Mouse (Mus musculus): ENCODE measurements around the gene Rere.
A peak's percentile ranks its signal among the peaks of the same experiment; 100 is the strongest.

Rere gene

DNA sequence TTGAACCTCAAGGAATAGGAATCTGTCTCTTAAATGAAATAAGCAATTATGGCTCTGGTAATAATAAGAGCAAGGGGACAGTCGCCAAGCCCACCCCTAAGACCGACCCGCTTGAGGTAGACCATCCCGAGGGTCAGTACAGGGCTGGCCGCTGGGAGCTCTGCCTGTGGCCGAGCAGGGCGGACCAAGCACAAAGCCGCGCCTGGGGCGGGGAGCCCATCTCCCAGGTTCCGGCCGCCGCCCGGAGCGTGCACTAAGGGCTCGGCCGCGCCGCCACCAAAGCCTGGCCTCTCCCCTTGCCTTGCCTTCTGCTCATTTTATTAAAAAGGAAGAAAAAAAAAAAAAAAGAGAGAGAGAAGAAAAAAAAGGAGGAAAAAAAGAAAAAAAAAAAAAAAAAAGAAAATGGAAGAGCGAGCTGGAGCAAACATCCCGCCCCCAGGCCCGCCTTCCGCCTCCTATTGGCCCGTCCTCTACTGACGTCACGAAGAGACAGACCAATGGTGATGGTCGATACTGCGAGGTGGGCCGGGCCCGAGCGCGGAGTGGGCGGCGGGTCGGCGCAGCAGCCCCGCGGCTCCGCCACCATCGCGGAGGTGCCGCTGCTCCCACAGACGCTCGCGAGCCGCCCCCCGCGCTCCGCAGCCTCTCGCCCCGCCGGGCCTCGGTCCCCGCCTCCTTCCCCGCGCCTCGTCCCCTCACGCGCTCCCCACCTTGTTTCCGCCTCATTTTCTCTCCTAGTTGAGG lies at the start of gene Rere:
Gene Rere (plus strand): TSS at position 629 of the 744 bp plus-strand sequence.
- DNase-seq (ENCODE audit: low read depth, low spot score), result peak; percentile 98

DNA sequence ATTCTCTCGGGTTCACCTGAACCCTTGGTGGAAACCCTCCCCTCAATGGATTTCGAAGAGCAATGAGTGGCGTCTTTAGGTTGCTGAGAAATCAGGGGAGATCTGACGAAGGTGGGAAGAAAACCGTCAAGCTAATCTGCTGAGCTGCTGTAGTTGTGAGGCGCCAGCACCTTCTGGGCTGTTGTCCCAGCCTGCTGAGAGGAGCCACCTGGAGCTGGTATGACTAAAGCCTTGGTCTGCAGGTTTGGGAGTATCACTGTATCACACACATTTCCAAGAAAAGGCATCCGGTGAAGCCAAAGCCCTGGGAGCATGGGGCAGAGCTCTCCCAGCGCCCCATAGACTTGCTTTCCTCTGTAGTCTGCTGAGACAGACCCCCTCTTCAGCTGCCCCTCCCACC lies 49.6 kb upstream of the Rere start:
- DNase-seq (ENCODE audit: low read depth, low spot score), result no peak

DNA sequence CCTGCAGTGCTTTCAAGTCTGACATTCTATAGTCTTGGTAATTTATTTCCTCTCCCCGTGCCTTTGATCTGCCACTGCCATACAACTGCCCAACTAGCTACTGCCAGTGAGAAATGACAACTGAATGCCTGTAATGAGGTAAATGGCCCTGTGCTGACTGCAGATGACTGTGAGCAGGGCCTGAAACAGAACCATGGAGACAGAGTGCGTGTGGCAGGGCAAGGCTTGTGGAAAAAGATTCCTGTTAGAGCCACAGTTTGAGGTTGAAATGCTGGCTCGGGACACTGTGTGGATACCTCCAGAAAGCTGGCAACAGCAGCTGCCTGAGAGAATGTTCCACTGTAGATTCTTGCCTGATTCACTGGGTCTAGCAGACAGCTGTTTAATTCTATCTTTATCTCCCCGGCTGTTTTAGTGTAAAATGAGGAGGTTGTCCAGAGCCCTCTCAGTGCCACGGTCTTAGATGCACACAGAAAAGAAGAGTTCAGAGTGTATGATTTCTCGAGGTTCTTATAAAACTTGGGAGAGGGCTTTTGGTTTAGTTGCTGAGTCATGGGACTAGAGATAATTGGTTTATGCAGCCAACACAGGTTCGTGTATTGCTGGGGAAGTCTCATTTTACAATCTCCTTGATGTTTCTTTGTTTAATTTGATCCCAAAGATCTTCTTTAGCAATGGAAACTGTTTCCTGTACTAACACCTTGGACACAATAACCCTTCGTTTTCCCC lies 46.7 kb upstream of the Rere start:
- no peak for DNase-seq (ENCODE audit: low read depth, low spot score)

DNA sequence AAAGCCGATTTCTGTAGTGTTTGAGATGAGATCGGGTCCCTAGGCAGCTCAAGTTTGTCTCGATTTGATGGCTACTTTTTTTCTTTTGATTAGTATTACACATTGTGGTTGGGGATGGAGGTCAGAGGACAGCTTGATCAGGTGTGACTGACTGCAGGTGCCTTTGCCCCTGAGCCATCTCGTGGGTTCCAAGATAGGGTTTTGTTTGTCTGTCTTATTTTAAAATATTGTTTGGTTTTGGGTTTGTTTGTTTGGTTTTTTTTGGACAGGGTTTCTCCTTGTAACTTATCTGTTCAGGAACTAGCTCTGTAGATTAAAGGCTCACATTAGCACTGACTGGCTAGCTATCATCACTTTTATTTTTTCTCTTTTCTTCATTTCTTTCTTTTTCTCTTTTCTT lies 45.9 kb upstream of the Rere start:
- DNase-seq (ENCODE audit: low read depth, low spot score), result no peak

DNA sequence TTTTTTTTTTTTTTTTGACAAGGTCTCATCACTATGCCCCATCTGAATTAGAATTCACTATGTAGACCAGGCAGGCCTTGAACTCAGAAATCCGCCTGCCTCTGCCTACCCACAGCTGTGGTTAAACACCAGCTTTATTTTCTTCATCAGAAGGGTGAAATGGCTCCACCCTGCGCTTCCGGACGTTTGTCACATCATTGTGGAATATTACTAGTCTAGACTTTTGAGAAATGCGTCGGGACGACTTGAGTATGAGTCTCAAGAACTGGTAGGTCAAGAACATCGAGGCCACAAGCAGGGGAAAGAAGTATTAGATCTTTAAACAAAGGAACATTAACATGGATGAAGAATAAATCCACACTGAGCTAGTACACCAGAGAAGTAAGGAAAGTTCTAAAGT lies 45.4 kb upstream of the Rere start:
- DNase-seq (ENCODE audit: low read depth, low spot score), result no peak

DNA sequence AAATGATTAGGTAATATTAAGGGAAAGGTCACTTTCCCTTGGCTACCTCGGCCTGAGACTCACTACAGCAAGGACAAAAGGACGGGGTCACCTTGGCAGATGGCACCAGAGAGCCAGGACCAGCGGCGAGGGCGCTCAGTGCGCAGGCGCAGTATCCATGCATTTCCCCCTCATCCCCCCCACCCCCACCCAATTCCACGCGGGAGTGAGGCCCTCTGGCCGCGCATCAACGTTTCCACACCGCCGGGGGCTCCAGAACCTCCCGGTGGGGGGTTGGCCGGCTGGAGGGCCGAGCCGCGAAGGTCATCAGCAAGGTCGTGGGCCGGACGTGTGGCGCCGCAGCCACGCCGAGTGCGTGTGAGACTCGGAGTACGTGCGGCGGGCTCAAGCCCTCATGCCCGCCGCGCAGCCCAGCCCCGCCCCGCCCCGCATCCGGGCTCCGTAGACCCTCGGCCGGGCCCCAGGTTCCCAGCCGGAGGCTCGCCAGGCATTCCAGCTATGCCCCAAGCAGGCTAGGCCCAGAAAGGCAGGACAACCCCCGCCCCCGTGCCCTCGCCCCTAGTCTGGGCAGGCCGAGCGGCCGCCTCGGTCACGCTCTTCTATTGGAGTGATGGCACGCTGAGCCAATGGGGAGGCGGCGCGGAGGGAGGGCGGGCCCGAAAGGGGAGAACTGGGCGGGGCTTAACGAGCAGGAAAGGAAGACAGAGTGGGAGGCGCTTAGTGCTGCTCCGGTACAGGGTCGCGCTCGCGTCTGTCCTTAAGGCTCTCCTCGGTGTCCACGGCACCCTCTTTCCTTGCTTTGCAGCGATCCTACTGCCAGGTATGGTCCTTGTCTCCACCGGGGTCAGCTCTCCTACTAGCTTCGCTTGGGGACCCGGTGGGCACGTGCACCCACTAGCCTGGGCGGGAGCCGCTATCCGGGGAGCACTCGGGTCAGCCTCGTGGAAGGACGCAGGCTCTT lies 44.6 kb upstream of the Rere start, which contains the start of gene Eno1:
Gene Eno1 (plus strand): TSS at position 201 of the 961 bp plus-strand sequence.
- peak; percentile 99 for DNase-seq (ENCODE audit: low read depth, low spot score)

DNA sequence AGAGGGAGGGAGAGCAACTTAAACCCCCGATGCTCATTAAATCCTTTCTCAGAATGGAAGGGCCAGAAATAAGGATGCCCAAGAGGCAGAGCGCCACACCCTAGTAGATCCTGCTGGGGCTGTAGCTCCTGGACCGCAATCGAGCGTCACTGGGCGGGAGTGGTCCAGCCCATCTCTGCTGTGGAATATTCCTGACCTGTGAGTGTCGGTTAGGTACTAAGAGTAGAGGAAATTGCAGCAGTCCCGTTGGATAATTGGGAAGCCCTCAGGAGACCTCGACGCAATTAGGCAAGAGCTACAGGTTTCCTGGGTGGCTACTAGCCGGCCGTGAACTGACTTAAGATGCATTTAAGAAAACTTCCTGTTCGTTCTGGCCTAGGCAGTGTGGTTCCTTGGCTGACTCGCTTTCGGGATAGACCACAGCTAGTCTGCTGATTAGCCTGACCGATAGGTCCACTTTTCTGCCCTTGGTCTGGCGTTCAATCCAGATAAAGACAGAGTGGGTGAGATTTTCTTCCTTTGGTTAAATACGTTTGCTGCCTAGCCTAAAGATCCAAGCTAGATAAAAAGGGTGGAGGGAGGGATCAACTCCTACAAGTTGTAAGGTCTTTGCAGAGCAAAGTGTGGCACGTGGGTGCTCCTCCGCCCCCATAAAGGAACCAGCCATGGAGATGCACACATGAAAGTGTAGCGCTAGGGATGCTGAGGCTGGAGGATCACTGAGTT lies 43.6 kb upstream of the Rere start:
- DNase-seq (ENCODE audit: low read depth, low spot score), result no peak

DNA sequence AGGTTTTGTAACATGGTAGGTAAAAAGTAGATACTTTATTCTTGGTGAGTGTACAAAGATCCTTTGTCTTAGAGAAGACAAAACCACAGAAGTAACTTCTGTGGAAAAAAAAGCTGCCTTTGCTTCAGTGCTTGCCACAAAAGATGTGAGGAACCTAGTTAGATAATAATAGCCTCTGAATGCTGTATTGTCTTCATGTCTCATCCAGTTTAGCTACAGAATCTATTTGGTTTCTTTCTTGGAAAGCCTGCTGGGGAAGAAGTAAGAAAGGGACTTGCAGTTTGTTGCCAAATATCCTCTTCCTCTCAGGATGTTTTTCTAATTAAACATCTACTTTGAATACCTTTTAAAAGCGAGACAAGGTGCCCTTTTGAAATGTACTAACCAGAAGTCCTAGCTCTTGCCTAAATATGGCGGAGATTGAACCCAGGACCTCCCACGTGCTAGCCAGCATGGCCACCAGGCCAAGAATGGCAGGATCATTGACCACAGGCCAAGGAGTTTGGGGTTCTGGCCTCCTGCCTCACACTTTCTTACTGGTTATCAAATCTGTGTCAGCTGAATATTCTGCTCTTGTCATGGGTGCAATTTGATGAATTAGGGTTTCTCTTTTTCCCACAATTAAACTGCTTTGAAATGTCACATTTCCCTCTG lies 42.9 kb upstream of the Rere start:
- DNase-seq (ENCODE audit: low read depth, low spot score), result no peak

DNA sequence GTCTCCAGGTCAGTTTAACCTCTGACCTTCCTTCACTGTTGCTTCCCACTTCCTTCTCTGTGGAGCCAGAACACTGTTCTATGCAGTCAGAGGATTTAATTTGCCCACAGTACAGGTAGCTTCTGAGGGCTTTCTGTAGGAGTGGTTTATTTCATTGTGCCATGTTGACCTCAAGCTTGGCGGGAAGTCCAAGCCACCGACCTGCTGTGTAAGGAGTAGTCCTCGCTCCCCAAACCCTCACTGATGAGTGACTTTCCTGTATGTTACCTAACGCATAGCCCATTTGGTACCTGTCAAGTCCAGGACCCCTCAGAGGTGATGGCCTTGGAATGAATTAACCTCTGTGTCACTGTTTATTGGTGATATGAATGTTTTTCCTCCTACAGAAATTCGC lies 42.4 kb upstream of the Rere start:
- DNase-seq (ENCODE audit: low read depth, low spot score), result no peak

DNA sequence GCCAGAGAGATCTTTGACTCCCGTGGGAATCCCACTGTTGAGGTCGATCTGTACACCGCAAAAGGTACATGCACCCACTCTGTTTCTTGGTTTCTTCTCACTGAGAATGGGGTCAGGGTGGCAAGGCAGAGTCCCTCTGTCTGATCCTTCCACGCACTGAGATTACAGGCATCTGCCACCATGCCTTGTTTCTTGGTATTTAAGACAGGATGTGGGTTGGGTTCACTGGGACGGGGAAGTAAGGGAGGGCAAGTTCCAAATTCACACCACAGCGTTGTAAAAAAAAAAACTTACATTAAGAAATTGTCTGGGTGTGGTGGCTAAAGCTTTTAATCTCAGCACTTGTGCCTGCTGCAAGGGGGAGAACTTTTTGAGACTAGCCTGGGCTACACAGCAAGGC lies 41.9 kb upstream of the Rere start:
- no peak for DNase-seq (ENCODE audit: low read depth, low spot score)

DNA sequence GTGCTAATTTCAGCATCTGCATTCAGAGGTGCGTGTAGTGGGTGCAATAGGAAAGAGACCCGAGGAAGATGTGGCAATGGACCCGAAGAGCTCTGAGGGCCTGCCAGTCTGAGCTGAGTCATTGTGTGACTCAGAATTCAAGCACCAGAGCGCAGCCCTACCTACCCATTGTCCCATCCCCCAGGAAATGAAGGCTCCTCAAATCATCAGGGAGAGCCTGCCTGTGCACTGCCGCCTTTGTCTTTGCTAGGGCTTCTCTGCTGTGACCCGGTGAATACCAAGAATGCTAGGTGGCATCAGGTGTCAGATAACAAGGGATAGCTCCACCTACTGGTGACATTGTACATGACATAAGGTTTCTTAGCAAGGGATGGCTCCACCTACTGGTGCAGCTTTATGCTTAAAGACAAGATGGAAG lies 41.5 kb upstream of the Rere start:
- DNase-seq (ENCODE audit: low read depth, low spot score), result peak; percentile 97

DNA sequence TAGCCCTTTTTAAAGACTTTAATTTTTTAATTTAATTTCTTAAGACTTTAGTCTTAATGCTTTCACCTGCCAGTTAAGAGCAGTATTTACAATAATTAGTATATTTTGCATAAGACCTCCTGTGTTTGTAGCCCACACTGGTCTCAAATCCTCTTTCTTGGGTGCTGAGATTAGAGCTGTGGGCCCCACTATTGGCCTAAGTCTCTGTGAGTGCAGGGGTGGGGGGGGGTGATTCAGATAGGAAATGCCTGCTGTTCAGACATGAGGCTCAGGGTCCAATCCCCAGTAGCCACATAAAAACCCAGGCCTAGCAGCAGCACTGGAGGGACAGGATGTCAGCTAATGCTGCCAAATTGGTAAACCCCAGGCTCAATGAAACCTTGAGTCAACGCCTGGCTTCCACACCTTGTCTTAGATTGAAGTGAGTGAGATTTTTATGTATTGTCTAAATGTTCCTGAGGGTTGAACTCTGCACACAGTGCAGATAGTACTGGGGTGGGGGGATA lies 41.0 kb upstream of the Rere start:
- DNase-seq (ENCODE audit: low read depth, low spot score), result no peak

DNA sequence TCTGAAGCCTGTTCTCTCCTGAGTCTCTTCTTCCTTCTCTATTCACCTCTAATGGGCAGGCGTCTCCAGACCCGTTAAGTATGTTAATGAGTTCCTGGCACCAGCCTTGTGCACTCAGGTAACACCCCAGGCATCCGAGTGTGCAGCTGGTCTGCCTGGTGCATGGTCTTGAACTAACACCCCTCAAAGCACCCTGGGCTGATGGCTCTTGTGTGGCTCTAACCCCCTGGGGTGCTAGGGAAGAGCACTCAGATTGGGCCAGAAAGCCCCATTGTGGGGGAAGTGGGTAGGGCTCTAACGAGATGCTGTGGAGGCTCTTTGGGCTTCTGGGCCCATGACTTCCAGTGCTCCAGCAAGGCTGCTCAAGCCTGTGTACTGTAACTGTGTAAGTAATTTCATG lies 39.7 kb upstream of the Rere start:
- DNase-seq (ENCODE audit: low read depth, low spot score), result no peak

DNA sequence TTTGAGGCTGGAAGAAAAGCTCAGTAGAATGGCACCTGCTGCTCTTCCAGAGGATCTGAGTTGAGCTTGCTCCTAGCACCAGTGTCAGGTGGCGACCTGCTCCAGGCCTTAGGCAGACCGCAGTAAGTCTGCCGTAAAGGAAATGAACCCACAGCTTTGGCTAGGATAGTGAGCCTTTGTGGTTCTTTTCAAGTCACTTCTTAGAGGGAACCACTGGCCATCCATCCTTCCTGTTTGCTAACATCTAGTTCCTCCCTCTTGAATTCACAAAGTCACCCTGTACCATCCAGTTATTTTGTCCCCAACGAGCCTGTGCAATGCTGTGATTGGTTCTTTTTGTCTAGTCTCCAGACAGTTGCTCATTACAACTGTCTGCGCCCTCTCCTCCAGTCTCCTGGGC lies 38.7 kb upstream of the Rere start:
- no peak for DNase-seq (ENCODE audit: low read depth, low spot score)

DNA sequence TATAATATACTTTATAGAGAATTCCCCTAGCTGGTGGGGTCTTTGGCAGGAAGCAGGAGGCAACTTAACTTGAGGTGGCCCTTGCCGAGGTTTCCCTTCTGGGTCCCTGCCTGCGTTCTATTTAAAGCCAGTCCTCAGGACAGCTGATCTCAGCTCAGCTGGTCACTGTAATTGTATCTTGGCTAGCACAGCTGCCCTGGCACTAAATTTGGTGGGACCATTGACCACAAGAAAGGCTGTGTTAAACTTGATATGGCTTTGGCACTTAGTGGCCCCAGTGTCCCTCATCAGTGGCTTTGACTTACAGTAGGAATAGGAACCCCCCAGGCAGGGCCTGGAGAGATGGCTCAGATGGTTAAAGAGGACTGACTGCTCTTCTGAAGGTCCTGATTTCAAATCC lies 35.6 kb upstream of the Rere start:
- DNase-seq (ENCODE audit: low read depth, low spot score), result no peak

DNA sequence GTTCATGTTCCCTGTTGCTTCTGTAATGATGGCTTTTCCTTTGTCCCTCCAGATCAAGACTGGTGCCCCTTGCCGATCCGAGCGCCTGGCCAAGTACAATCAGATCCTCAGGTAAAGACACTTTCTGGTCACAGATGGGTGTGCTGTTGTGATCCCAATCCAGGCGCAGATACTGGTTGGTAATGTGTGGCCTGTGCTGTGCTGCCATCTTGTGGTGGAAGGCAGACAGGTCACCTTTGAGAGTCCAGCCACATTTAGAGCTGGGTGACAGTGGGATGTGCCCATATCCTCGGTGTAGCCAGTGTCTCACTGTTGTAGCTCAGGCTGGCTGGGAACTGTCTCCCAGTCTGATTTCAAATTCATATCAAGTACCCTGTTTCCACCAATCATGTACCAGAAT lies 33.4 kb upstream of the Rere start:
- no peak for DNase-seq (ENCODE audit: low read depth, low spot score)

DNA sequence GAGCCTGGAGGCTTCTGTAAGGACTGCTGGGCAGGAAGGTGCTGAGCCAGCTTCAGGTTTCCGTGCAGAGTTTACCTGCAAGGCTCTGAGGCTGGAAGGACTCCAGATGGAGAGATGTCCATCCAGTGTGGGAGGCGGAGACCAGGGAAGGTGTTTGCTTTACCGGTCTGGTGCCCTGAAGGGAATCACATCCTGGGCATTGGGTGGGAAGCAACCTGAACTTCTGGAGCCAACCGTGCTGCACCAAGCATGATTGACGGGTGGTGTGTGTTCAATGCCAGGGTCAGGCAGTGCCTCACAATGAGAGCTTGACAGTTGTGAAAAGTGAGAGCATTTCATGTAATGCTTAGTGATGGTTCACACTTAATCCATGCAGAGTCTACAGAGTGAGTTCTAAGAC lies 32.5 kb upstream of the Rere start:
- no peak for DNase-seq (ENCODE audit: low read depth, low spot score)

DNA sequence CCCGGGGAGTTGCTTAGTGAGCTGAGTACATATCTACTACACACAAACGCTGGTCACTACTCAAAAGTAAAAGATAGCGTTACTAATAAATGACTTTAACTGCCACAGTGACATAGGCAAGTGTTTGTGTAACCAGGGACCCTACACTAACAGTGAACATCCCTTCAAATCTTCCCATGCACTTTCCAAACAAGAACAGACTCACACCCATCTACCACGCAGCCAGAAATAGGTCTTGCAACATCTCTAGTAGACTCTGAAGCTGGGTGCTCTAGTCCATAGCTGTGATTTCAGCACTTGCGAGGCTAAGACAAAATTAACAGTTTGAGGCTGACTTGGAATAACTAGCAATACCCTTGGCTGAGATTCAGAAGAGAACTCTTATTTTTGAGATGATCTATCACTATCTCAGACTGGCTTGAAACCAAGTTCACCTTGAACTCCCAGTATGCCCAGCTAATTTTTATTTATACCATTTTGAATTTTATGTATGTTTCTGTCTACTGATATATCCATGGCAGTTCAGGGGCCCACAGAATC lies 31.6 kb upstream of the Rere start:
- no peak for DNase-seq (ENCODE audit: low read depth, low spot score)

DNA sequence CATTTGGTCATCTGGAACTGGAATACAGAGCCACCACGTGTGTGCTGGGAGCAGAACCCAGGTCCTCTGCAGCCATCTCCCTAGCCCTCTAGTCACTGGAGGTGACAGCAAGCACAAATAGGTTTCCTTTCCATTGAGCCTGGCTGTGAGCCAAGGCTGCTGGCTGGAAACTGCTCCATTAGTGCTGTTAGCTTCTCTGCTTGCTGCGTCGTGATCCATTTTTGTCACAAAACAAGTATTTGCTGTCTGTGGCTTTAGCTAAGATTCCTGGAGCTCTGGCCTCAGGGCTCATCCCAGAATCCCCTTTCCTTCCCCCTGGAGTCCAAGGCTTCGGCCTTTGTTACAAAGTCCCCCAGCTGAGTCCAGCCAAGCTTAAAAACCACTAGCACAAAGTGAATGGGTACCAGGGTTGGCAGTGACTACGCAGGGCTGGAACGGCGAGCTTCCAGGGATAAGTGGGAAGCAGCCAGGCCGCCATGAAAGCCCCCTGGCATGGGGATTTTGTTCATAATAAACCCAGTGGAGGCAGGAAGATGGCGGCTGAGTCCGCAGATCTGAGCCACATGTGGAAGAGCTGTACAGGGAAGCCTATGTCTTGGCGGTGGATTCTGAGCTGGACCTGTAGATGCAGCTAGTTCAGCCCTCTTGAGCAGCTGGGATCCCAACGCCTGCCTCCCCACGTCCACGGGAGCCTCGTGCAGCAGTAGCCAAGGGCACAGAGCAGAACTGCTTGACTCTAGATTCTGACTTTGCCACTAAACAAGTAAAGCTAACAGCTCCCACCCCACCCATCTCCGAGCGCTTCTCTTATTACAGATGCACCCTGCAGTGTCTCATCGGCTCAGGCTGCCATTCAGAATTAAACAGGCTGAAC lies 30.7 kb upstream of the Rere start:
- no peak for DNase-seq (ENCODE audit: low read depth, low spot score)
